Mouse (Mus musculus) monocyte, adult 59 days (primary cell): ENCODE data around the gene Dynll1. TPM values are rescaled to one million over a fixed set of nuclear protein-coding genes. Genes with fewer than 3 reads are reported as not detected.

Source experiments
- total RNA-seq, 2 experiments: library from RNA; stranded (reverse); gene quantifications; one replicate each; pipeline ENCODE4 v1.2.4; 2023

The Dynll1 gene
- total RNA-seq: 100 to 1,000 TPM; 216 to 251 TPM

DNA sequence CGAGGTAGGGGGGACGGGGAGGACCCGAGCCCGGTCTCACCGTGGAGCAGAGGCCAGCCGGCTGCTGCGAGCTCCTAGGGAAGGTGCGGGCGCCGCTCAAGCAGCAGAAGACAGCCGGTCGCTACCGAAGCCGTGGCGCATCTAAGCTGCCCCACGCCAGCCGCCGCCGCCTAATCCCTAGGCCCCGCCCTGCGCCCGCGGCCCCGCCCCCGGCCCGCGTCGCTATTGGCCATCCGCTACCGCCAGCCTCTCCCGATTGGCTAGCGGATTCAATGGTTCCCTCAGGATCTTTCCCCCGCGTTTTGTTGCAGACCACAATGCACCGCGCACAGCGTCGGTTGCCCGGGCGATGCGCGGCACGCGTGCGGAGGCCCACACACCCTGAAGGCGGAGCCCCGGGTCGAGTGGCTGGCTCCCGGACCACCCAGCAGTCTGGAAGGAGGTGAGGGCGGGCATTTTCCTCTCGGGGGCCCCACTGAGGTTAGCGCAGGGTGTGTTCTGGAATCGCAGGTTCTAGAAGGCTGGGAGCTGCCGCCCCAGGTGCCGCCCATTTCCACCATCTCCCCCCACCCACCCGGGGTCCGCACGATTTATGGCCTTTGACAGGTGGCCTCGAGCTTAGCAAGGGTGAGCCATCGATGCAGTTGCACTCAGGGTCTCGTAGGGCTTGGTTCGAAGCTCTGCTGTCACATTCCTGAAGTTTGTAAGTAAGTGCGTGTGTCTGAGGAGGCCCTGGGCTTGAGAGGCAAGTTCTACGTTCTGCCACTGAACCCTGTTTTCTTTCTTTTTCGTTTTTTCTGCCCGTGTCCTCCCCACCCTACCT is at the start of gene Dynll1:
Gene Dynll1 (minus strand): TSS at position 208 of the 823 bp plus-strand sequence.

DNA sequence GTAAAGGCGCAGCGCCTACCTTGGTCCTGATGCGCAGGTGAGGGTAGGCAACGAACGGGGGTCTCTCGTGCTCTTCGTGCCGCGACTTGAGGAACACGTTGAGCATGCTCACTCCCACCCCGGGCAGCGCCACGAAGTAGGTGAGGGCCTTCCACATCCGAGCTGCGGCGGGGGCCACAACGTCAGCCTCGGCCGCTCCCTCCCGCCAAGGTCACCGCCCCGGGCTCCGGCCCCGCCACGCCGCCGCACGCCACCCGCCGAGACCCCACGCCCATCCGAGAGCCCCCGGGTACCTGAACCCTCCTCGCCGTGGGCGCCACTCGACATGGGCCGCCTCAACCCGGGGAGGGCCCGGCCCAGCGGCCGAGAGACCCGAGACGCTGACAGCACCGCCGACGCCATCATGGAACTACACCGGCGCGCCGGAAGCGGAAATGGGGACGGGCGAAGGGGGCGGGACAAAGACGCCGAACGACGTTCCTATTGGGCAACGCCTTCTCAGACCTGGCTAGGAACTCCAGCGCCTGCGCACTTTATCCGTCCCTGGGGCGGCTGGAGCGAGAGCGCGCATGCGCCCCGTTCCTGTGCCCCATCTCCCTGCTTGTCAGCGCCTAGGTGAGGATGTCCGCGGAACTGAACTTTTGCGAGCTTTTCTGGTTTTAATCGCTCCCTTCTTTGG is 47.9 kb upstream of the Dynll1 start, which contains the start of gene Cox6a1:
Gene Cox6a1 (minus strand): TSS at position 436 of the 679 bp plus-strand sequence.

DNA sequence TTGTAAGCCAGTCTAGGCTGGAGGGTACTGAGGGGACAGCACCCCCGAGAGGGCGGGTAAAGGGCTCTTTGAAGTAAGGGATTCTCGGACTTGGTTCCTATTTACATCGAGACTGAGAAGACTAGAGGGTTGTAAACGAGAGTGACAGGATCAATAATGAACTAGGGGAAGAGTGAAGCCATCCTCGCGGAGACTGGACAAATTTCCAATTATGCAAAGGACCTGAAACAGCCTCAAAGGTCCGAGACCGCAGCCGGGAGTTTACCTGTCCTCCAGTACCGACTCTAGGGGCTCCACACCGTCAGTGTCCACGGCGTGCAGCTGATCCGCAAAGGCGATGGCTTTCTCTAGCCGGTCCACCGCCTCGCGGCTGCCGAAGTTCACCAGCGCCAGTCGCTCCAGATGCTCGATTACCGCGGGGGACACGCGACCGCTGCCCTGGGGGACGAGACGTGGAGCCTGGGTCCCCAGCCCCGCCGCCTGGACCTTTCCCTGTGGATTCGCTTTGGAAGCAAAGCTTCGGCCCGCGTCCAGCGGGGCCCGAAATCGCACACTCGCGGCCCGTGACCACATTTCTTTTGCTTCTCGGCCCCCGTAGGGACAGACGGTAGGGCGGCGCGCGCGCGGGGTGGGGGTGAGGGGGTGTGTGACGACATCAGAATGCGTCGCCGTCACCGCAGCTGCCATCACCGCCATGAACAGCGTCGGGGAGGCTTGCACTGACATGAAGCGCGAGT is 39.9 kb upstream of the Dynll1 start, which contains the start of the genes Gatc and Triap1:
Gene Gatc (minus strand): TSS at position 602 of the 737 bp plus-strand sequence.
Gene Triap1 (plus strand): TSS at position 649 of the 737 bp plus-strand sequence.

DNA sequence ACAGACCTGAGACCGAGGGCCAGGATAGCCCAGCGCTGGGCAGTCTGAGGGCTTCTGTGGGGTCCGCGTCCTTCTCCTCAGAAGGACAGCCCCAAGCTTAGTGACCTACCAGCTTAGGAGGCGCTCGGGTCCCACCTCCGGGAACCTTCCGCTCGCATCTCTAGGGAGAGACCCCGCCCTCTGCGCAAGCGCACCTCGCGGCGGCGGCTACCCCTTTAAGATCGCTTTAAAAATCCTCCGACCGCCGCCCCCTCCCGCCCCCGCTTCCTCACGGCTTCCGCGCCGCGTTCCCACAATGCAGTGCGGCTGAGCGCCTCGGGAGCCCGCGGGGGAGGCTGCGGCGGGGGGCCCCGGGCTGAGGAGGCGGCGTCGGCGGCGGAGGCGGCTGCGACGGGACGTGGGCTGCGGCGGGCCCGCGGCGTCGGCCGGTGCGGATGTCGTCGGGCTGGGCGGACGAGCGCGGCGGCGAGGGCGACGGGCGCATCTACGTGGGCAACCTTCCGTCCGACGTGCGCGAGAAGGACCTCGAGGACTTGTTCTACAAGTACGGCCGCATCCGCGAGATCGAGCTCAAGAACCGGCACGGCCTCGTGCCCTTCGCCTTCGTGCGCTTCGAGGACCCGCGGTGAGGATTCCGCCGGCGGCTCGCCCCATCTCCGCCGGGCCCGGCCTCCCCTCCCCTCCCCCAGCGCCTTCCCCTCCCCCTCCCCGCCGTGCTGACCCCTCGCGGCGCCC is 26.2 kb upstream of the Dynll1 start, which contains the start of gene Srsf9:
Gene Srsf9 (plus strand): TSS at position 303 of the 735 bp plus-strand sequence.

GRCm38 (mm10) chr5:115279226-115280049 is 21.4 kb downstream of the Dynll1 start, which contains the start of gene Coq5:
Gene Coq5, plus strand, starts transcription at chr5:115279666.

DNA sequence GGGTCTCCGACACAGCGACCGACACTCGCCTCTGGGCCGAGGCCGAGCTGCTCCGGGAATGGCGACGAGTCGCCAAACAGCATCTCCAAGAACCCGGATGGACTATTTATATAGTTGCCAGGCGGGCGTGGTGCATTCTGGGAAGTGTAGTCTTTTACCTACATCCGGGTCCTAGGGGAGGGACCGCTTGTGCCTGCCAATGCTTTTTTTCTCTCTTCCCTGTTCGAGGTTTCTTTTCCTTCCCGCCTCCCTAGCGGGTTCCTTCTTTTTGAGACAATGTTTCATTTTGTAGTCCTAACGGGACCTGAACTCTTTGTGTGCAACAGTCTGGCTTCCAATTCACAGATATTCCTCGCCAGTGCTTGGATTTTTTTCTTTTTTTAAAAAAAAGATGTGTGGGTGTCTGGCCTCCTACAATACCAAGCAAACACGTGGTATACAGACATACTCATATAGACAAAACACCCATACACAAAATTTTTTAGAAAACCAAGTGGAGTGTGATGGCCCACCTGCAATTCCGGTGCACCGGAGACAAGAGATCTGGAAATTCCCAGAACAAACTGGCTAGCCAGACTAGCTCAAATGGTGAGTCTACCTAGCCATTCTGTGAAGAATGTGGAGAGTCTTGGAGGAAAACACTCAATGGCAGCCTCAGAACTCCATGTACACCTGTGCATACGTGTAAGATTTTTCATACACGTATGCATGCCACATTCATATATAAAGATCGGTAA is 27.8 kb downstream of the Dynll1 start, which contains the start of gene Rnf10:
Gene Rnf10 (minus strand): TSS at position 87 of the 737 bp plus-strand sequence.

Other genes with a start within 250 kb of the Dynll1 start
- gene Gm10401, start 202.7 kb downstream of the Dynll1 start, total RNA-seq: not detected
- gene Acads, start 181.7 kb downstream of the Dynll1 start, total RNA-seq: 10 to 100 TPM; 27.5 to 31.8 TPM
- 10 to 100 TPM; 23.3 to 24.0 TPM for gene Unc119b, start 166.0 kb downstream of the Dynll1 start, total RNA-seq
- gene Mlec, start 142.8 kb downstream of the Dynll1 start, total RNA-seq: 10 to 100 TPM; 63.5 to 67.1 TPM
- gene Cabp1, start 106.6 kb downstream of the Dynll1 start, total RNA-seq: not detected
- 10 to 100 TPM; 26.9 to 31.7 TPM for gene Pop5, start 65.2 kb downstream of the Dynll1 start, total RNA-seq
- gene Rnf10, start 28.1 kb downstream of the Dynll1 start, total RNA-seq: 100 to 1,000 TPM; 150 to 169 TPM
- gene Coq5, start 21.3 kb downstream of the Dynll1 start, total RNA-seq: 10 to 100 TPM; 17.6 to 19.3 TPM
- 10 to 100 TPM; 68.7 to 79.8 TPM for gene Srsf9, start 26.2 kb upstream of the Dynll1 start, total RNA-seq
- gene Gatc, start 40.2 kb upstream of the Dynll1 start, total RNA-seq: 10 to 100 TPM; 19.0 to 20.6 TPM
- 10 to 100 TPM; 25.1 to 28.6 TPM for gene Triap1, start 40.2 kb upstream of the Dynll1 start, total RNA-seq
- 100 to 1,000 TPM; 246 to 260 TPM for gene Cox6a1, start 48.0 kb upstream of the Dynll1 start, total RNA-seq
- not detected for gene Msi1, start 128.6 kb upstream of the Dynll1 start, total RNA-seq
- gene Pla2g1b, start 165.3 kb upstream of the Dynll1 start, total RNA-seq: not detected
- 10 to 100 TPM in 1 of 2 experiments, 1 to 10 TPM in 1; 8.0 to 11.5 TPM for gene Sirt4, start 183.7 kb upstream of the Dynll1 start, total RNA-seq
- gene Pxn, start 205.7 kb upstream of the Dynll1 start, total RNA-seq: 100 to 1,000 TPM; 227 to 234 TPM